Mouse (Mus musculus) adrenal gland, adult 8-10 months (tissue): Measurements from ENCODE around the gene St5. TPM values are rescaled to one million over a fixed set of nuclear protein-coding genes. Genes with fewer than 3 reads are reported as not detected.

Experiments used
- DNase-seq: peaks from one replicate; pipeline ENCODE4 v3.0.0; 2022
- total RNA-seq, 4 experiments: library from RNA; stranded (reverse); gene quantifications; 2 replicates each; pipeline ENCODE4 v1.2.4; 2022

St5 gene
- total RNA-seq, 4 experiments from 2014 or later = 26.9 to 62.4 (median 40.9) TPM

DNA sequence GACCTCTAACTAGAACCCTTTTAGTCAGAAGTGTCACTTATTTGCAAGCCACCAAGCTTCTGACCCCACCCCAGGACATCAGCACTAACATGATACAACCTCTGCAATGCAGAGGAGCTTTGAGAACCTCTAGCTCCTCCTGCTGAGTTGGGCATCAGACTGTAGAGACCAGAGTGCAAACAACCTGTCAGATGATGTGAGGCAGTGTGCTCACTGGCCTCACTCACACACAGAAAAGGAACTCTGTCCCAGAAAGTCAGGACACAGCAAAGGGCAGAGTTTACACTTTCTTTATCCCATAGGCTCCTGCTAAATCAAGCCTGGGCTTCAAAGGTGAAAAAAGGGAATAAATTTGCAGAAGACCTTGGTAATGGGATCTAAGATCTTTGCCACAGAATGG, 137.1 kb downstream of the St5 start:
- no peak for DNase-seq

DNA sequence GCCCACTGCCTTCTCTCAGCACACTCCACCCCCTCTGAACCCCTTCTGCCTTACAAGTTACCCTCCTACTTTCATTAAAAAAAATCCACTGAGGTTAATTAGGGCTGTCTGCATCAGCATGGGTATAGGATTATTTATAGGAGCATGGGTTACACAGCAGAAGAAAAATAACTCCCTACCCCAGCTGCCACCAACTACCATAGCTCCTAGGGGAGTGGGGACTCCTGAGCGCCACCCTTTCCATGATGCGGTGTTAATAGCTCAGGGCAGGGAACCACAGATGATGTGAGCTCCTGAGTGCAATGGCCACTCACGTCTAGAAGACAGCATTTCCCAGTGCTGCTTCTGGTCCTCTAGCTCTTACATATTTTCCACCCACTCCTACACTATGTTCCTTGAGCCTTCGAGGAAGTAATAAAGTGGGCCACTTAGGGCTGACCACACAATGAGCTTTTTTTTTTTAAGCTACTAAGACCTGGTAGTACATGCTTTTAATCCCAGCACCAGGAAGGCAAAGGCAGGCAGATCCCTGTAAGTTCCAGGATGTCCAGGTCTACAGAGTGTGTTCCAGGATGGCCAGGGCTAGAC, 139.5 kb downstream of the St5 start:
- DNase-seq = no peak

DNA sequence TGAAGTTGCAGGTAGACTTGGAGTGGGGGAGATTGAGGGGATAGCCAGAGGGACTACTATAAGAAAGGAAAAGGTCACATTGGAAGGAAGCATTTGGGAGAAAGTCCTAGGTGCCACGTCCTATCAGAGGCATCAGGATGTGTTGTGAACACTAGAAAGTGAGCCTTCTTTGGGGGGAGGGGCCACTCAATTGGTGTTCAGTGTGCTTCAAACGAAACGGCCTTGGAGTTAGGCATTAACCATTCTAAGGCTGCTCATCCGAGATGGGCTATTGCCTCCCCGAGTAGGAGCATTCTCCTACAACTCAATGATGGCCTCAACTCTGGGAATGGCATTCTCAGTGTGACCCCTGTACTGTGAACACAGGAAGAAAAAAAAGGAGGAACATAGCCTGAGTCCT, 140.7 kb downstream of the St5 start:
- no peak for DNase-seq

- DNase-seq = no peak
Observed at GRCm38 (mm10) chr7:109562154-109562599, 141.2 kb downstream of the St5 start.

DNA sequence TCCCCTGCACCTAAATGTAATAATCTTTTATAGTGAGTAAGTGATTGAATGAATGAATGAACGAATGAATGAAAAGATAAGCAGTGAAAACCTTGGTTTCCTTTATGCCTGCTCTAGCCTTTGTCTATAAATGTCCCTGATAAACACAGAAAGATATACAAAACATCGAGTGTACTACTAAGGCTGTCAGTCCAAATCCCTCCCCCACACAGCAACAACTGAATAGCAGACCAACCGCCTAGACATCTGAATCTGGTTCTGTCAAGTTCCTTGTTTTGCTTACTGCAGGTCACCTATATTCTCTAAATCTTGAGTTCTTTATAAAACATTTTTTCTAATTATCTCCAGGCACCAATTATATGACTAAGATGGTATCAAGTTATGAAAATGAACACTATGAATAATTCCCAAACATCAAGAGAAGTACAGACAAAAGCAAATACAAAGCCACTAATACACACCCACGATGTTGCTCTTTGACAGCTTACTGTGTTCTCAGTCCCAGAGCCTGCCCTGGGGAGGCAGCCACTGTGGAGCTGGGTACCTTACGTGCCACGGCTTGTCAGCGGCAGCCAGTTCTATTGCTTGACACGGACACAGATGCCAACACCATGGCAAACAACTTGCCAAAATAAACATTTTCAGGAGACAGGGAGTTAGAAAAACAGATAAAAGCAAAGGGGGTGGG, 141.8 kb downstream of the St5 start:
- no peak for DNase-seq

- DNase-seq = peak; percentile 69
Observed at GRCm38 (mm10) chr7:109559536-109559935, 143.9 kb downstream of the St5 start.

DNA sequence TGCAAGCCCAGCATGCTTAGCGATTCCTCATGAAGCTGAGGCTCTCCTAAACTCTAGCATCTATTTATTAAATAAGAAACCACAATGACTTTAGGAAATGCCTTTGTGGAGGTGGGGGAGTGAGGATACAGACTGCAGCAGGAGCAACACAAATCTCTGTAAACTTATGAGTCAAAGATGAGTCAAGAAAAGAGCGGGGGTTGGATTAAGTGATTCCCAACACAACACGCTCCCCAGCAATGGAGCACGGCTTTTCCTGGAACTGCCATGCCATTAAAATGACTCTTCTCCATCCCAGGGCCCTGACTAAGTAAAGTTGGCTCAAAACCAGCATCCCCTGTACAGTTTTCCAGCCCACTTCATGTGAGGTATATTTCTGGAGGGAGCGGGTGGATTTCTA, 156.7 kb downstream of the St5 start:
- no peak for DNase-seq

DNA sequence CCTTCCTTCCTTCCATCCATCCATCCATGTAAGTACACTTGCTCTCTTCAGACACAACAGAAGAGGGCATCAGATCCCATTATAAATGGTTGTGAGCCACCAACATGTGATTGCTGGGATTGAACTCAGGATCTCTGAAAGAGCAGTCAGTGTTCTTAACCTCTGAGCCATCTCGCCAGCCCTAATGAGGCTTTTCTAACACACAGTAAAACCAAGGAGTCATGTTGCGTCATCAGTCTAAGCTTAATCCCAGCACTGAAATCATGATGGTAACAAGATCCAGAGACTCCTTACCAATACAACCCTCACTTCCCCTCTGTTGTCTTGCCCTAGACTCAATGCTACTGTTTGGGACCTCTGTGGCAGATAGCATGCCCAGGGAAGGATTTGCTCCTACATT, 157.2 kb downstream of the St5 start:
- DNase-seq = no peak

GRCm38 (mm10) chr7:109545255-109545993, 158.0 kb downstream of the St5 start:
- no peak for DNase-seq

- DNase-seq = no peak
Observed at GRCm38 (mm10) chr7:109544792-109545191, 158.6 kb downstream of the St5 start.

DNA sequence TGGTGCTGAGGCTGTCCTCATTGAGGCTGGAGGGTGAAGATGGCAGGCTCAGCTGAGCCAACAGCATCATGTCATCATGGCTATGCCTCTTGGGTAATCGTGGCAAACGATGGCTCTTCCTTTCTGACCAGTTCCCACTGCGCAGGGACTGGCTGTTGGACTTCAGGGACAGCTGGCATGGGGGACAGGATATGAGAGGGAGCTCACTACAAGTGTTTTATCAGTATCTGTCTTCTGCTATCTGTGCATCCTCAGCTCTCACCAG, 161.1 kb downstream of the St5 start:
- no peak for DNase-seq

DNA sequence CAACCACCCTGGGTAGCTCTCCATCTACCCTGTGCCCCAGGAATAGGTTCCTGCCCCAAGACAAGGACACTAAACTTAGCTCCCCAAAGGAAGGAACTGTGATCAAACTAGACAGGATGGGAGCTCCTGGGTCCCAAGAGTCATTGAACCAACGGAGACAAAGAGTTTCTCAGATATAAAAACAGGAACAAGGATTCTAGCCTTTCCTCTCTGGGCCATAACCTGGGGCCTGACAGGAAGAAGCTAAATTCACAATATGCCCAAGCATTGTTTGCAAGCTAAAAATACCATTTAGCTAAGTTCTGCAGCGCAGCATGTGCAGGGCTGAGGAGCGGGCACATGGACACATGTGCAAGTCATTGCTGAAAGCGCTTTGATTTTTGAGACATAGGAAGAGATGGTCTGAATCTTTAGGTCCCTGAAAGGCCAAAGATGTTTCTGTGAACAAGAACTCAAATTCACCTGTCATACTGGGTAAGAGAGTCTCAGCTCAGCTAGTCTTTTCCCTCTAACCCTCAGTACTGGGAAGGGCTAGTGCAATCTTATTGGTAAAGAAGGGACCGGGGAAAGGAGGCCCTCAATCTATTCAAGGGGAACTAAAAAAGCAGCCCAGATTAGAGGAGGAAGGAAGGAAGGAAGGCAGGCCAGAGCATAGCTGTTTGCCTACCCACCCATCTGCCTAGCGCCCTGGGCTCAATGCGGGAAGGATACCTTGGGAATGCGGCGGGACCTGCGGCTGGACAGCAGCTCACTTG, 161.6 kb downstream of the St5 start:
- no peak for DNase-seq

- no peak for DNase-seq
Observed at GRCm38 (mm10) chr7:109540902-109541301, 162.5 kb downstream of the St5 start.

DNA sequence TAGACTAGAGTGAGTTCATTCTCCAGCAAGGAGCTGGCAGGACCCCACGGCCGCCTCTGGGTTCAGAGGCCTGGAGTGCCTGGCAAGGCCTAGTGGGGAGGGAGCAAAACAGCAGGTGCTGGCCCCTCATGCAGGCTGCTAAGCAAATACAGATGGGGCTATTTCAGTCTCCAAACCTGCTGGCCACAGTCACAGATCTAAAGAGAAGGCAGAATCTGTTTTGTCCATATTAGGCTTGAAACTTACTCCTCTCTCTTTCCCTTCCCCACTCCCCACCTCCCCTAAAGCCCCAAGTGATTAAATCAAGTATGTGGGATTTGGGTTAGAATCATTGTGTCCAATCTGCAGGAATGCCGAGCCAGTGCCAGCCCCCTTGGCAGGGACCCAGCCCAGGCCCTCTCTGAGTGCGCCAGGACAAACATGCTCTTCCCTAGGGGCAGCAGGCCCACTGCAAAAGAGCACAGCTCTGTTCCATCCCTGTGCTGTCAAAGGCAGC, 166.9 kb downstream of the St5 start:
- no peak for DNase-seq

DNA sequence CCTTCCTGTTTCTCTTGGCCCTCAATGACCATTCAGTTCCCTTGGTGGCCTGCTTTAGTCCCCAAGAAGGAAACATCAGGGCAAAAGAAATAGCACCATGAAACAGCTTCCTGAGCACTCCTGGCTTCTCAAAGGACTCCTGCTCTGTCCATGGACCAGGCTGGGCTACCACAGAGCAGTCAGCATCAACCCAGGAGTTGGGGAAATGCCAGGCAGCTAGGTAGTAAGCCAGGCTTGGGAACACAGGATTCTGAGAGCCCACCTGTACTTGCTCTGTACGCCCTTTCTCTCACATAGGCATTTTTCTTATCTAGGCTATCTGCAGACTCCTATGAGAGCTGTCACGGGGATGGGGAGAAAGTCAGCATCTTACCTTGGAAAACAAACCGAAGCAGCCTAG, 168.5 kb downstream of the St5 start:
- no peak for DNase-seq

- DNase-seq = no peak
Observed at GRCm38 (mm10) chr7:109533888-109534287, 169.5 kb downstream of the St5 start.

- DNase-seq = no peak
Observed at GRCm38 (mm10) chr7:109533129-109533528, 170.3 kb downstream of the St5 start.

- no peak for DNase-seq
Observed at GRCm38 (mm10) chr7:109532691-109533090, 170.7 kb downstream of the St5 start.

GRCm38 (mm10) chr7:109531501-109531900, 171.9 kb downstream of the St5 start:
- DNase-seq = no peak

- DNase-seq = no peak
Observed at GRCm38 (mm10) chr7:109529741-109530140, 173.7 kb downstream of the St5 start.

GRCm38 (mm10) chr7:109528356-109528755, 175.0 kb downstream of the St5 start:
- no peak for DNase-seq

DNA sequence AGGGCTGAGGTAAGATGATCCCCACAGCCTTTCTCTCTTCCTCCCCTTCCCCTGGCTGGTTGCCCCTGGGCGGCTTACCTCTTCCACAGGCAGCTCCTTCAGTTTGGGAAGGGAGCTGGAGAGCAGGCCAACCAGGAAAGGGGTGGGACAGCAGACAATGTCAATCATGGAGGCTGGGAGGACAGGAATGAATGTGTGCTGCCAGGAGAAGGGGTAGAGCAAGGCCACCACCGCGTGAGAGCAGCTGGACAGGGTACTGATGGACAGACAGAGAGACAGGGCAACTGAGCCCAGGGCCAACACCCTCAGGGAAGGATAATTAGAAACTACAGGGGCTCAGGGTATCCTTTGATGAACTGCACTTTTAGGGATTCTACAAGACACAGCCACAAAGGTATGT, 175.9 kb downstream of the St5 start:
- DNase-seq = no peak
